Mouse (Mus musculus) lung, postnatal 0 days (tissue): ENCODE results near the gene Ube2m. TPM values are rescaled to one million over a fixed set of nuclear protein-coding genes. Genes with fewer than 3 reads are reported as not detected.

ENCODE experiments used
- ATAC-seq: fragments of 200-750 bp; cut with Nextera tagmentation; 2 replicates; pipeline ENCODE4 v1.8.0; 2017; ENCODE audit warnings: moderate library complexity
- DNase-seq: peaks from one replicate; pipeline ENCODE4 v3.0.0-alpha.2; 2016; ENCODE audit warnings: low spot score
- H3K27ac ChIP-seq: fragments of 300-500 bp; sonication (generic); 2 replicates; pipeline ENCODE4 v1.5.1; 2014; ENCODE audit warnings: antibody characterized with exemption, mild to moderate bottlenecking, low read length, mixed read lengths
- H3K27me3 ChIP-seq: fragments of 300-500 bp; sonication (generic); replicated peaks from 2 replicates; pipeline ENCODE4 v1.6.1; 2014; ENCODE audit warnings: low read length, mixed read lengths; ENCODE audit not compliant: insufficient read depth
- H3K36me3 ChIP-seq: fragments of 300-500 bp; sonication (generic); 2 replicates; pipeline ENCODE4 v1.6.1; 2014; ENCODE audit warnings: low read length, mixed read lengths; ENCODE audit not compliant: insufficient read depth
- H3K4me1 ChIP-seq: fragments of 300-500 bp; sonication (generic); 2 replicates; pipeline ENCODE4 v1.6.1; 2014; ENCODE audit warnings: antibody characterized with exemption, low read depth, low read length, mixed read lengths; ENCODE audit not compliant: insufficient read depth
- H3K4me2 ChIP-seq: fragments of 300-500 bp; sonication (generic); replicated peaks from 2 replicates; pipeline ENCODE4 v1.6.1; 2014; ENCODE audit warnings: low read depth, mild to moderate bottlenecking, low read length, moderate library complexity, mixed read lengths
- H3K4me3 ChIP-seq: fragments of 300-500 bp; sonication (generic); 2 replicates; pipeline ENCODE4 v1.5.1; 2014; ENCODE audit warnings: low read depth, low read length
- H3K9ac ChIP-seq: fragments of 300-500 bp; sonication (generic); replicated peaks from 2 replicates; pipeline ENCODE4 v1.6.1; 2014; ENCODE audit warnings: low read depth, mild to moderate bottlenecking
- H3K9me3 ChIP-seq: fragments of 300-500 bp; sonication (generic); 2 replicates; pipeline ENCODE4 v1.6.1; 2016; ENCODE audit warnings: low read length, mixed read lengths
- CTCF ChIP-seq: IDR thresholded peaks from 2 replicates; pipeline ENCODE4 v1.5.1; 2016; ENCODE audit warnings: antibody characterized with exemption, mild to moderate bottlenecking
- EP300 ChIP-seq: IDR thresholded peaks from 2 replicates; pipeline ENCODE4 v1.6.1; 2016; ENCODE audit warnings: antibody characterized with exemption, mild to moderate bottlenecking, control low read depth
- WGBS: fragments of 180-500 bp; shearing (Covaris S2); extraction: QIAGEN DNeasy Blood & Tissue Kit; methylation state at CpG from one replicate; pipeline ENCODE4 v1.1.7; 2014; 5-methylcytosine and 5-hydroxymethylcytosine counted together
- polyA plus RNA-seq: library from polyadenylated mRNA; unstranded; fragments of >200 nt; fragmentation: Nextera tagmentation; extraction: Ambion mirVana; gene quantifications from 2 replicates; pipeline ENCODE4 v1.2.1, GENCODE M21; 2015

The Ube2m gene
- polyA plus RNA-seq, 1 experiment from 2014 or later = 78.1 TPM

DNA sequence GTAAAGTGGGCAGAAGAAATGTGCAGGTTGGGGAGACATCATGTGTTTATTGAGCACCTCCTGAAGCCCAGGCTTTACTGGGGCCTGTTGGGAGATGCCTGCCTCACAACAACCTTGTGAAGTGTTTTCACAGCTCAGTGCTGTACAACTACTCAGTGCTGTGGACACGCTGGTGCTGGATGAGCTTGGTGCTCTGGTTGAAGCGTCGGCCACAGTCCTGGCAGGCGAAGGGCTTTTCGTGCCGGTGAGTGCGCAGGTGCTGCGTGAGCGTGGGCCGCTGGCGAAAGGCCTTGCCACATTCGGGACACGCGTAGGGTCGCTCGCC lies 5.0 kb upstream of the Ube2m start:
- Histone ChIP-seq H3K36me3 (no peaks in the 10 kb centered on the region), H3K9me3 (no peaks in the 10 kb centered on the region), H3K27me3 (peaks cover 18% of the 10 kb centered on the region), H3K4me3 (no peak overlapping the region), H3K9ac (no peak overlapping the region), H3K4me1 (peaks cover 12% of the 10 kb centered on the region), H3K4me2 (0 out of 2 replicates have a peak overlapping the region, but pooled peaks have one; percentile 52), H3K27ac (no peak overlapping the region)
- ATAC-seq = no peak
- 42% methylated on average over 16 of the region's 16 CpGs for WGBS
- TF ChIP-seq EP300 (no peak), CTCF (no peak)
- DNase-seq = no peak

DNA sequence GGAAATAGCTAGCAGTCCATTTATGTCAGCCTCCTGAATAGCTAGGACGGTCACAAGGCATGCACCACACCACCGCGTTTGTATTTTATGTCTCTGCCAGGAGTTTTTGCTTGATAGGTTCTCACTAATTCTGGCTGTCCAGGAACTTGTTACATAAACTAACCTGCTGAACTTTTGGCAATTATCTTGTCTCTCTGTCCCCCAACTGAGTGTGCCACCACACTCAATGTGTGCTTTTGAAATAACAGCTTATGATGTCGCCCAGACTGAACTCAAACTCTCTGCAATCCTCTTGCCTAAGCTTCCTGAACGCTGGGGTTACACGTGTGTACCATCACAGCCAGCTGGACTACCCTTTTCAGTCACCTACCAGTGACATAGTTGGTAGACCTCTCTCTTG lies 4.4 kb upstream of the Ube2m start:
- TF ChIP-seq CTCF (no peak), EP300 (no peak)
- Histone ChIP-seq H3K27ac (no peak overlapping the region), H3K36me3 (no peaks in the 10 kb centered on the region), H3K9ac (no peak overlapping the region), H3K9me3 (no peaks in the 10 kb centered on the region), H3K4me1 (peaks cover 12% of the 10 kb centered on the region), H3K4me3 (no peak overlapping the region), H3K4me2 (no peak overlapping the region), H3K27me3 (peaks cover 18% of the 10 kb centered on the region)
- WGBS = 69% methylated on average over 6 of the region's 6 CpGs
- ATAC-seq = no peak
- DNase-seq = no peak

GRCm38 (mm10) chr7:13041256-13041655 lies 3.2 kb upstream of the Ube2m start:
- Histone ChIP-seq H3K36me3 (no peaks in the 10 kb centered on the region), H3K4me1 (peaks cover 21% of the 10 kb centered on the region), H3K4me3 (no peak overlapping the region), H3K27me3 (peaks cover 18% of the 10 kb centered on the region), H3K4me2 (no peak overlapping the region), H3K9ac (no peak overlapping the region), H3K9me3 (no peaks in the 10 kb centered on the region), H3K27ac (no peak overlapping the region)
- ATAC-seq = no peak
- WGBS = 67% methylated on average over 1 of the region's 1 CpGs
- no peak for DNase-seq
- TF ChIP-seq EP300 (no peak), CTCF (no peak)

DNA sequence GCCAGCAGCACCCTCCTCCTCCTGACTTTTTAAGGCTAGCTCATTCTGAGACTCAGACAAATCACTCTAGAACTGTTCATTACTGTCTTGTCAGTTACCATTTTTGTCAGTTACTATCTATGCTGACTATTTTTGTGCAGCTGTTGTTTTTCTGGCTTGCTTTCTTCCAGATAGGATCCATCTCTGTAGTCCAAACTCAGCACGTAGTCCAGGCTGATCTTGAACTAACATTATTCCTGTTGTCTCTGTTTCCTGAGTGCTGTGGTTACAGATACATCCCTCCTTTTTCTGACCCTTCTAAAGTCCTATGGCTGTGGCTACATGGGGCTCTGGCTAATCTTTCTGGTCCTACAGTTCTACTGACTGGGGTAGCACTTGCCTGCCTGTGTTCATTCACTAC lies 1.1 kb upstream of the Ube2m start:
- H3K27ac ChIP-seq = peak overlapping the region; percentile 100; the same call in 1 of the 2 replicates
- H3K4me3 ChIP-seq = no peak overlapping the region
- peak overlapping the region; percentile 62 for H3K4me2 ChIP-seq
- peaks cover 15% of the 10 kb centered on the region for H3K27me3 ChIP-seq
- ATAC-seq = no peak
- TF ChIP-seq EP300 (no peak), CTCF (no peak)
- peak overlapping the region; percentile 99; the same call in 1 of the 2 replicates for H3K9ac ChIP-seq
- no peak for DNase-seq
- H3K36me3 ChIP-seq = no peaks in the 10 kb centered on the region
- no peaks in the 10 kb centered on the region for H3K9me3 ChIP-seq
- peaks cover 25% of the 10 kb centered on the region for H3K4me1 ChIP-seq
- WGBS = 81% methylated on average over 1 of the region's 1 CpGs

DNA sequence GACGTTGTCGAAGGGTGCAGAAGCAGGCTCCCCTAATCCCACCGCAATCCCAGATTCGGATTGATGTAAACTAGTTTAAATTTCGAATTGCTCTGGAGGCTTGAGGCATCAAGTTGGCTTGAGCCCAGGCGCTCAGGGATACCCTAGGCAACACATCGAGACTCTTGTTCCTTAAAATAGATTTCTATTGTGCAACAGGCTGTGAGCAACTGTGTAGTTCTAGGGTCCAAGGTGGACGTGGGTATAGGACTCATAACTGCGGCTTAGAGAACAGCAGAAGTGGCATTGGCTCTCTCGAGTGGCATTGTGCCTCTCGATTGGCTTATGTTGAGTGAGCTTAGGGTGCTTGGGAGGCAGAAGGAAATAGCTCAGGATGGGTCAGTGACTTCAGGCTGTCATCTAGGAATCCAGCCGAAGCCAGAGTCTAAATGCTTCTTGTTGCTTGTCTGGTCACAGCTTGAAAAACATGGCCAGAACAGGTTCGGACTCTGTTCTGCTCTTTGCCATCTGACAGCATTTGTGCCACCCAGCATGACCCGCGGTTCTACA lies 620 bp upstream of the Ube2m start:
- peaks cover 25% of the 10 kb centered on the region for H3K4me1 ChIP-seq
- DNase-seq (peak; percentile 78), ATAC-seq (0 out of 2 replicates have a peak, but pooled peaks have one; percentile 1)
- H3K9me3 ChIP-seq = no peaks in the 10 kb centered on the region
- 6% methylated on average over 15 of the region's 15 CpGs for WGBS
- H3K4me3 ChIP-seq = peak overlapping the region; percentile 84
- peak overlapping the region; percentile 100 for H3K27ac ChIP-seq
- H3K4me2 ChIP-seq = peak overlapping the region; percentile 62
- peaks cover 10% of the 10 kb centered on the region; the same call in 1 of the 2 replicates for H3K27me3 ChIP-seq
- no peaks in the 10 kb centered on the region for H3K36me3 ChIP-seq
- TF ChIP-seq EP300 (0 out of 2 replicates have a peak, but pooled peaks have one; percentile 13), CTCF (no peak)
- peak overlapping the region; percentile 99 for H3K9ac ChIP-seq

DNA sequence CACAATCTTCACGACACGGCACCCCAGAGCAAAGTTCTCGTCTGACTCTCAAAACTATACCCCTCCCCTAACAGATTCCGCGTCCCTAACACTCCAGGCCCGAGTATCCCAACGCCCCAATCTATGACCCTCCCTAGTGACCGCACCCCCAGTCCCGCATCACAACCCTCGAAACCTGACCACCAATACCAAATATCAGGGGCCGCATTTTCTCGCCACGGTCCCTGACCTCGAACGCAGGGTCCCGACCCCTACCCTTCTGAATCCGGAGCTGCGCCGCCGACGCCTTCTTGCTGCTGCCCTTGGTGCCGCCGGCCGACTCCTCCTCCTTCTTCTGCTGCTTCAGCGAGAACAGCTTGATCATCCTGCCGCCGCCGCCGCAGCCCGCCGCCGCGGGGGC lies 709 bp downstream of the Ube2m start:
- under 1% methylated on average over 28 of the region's 33 CpGs for WGBS
- Histone ChIP-seq H3K4me3 (peak overlapping the region; percentile 84), H3K9me3 (no peaks in the 10 kb centered on the region), H3K36me3 (peaks cover 7% of the 10 kb centered on the region; the same call in 1 of the 2 replicates), H3K4me2 (peak overlapping the region; percentile 62), H3K4me1 (peaks cover 29% of the 10 kb centered on the region), H3K9ac (peak overlapping the region; percentile 99), H3K27me3 (no peaks in the 10 kb centered on the region), H3K27ac (peak overlapping the region; percentile 100)
- ATAC-seq (peak; percentile 6), DNase-seq (peak; percentile 77)
- TF ChIP-seq CTCF = no peak
- no peak for TF ChIP-seq EP300

- H3K27me3 ChIP-seq = no peaks in the 10 kb centered on the region
- peak overlapping the region; percentile 84 for H3K4me3 ChIP-seq
- H3K27ac ChIP-seq = peak overlapping the region; percentile 100
- peak overlapping the region; percentile 99 for H3K9ac ChIP-seq
- peak overlapping the region; percentile 62 for H3K4me2 ChIP-seq
- WGBS = 24% methylated on average over 4 of the region's 4 CpGs
- ATAC-seq (no peak), DNase-seq (no peak)
- TF ChIP-seq EP300 (no peak), CTCF (no peak)
- H3K9me3 ChIP-seq = no peaks in the 10 kb centered on the region
- peaks cover 29% of the 10 kb centered on the region for H3K4me1 ChIP-seq
- peaks cover 7% of the 10 kb centered on the region; the same call in 1 of the 2 replicates for H3K36me3 ChIP-seq
These were observed 1.3 kb downstream of the Ube2m start for GRCm38 (mm10) chr7:13036806-13037205.
